Mouse (Mus musculus): ENCODE data around the gene A630023A22Rik.

The A630023A22Rik gene

DNA sequence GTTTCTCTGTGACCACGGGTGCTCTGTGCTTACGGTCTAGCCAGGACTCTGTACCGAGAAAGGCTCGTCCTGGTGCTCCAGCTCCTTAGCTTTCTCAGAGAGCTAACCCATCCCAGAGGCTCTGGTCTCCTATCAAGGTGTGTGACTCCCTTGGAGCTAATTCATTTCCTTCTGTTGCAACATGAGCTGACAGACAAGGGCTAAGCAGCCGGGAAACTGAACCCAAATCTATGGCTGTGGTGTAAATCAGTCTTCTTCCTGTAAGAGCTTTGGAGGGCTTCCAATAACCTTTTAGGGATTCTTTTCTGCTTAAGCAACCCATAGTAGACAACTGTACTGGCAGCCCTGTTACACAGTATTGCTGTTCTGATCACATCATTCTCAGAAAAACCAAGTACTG, at the start of gene A630023A22Rik:
Gene A630023A22Rik, minus strand, starts transcription at position 154 of the 400 bp plus-strand sequence.
- no peak for DNase-seq (ENCODE audit: low spot score)

DNA sequence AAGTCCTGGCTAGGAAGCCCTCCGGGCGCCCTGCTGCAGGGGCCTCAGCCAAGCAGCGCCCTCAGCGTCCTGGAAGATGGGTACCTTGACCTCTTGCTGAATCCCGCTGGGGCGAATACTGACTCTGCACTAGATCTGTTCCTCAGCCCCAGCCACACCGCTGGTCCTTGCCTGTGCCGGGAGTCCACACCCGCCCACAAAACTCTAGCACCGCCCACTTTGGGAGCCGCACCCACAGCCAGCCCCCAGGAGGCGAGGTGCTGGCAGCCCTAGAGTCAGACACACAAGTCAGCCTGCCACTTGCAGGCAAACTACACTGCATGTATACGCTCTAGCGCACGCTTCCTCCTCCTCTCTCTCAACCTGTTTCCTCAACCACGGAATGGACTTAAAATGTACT, 49.8 kb upstream of the A630023A22Rik start, which contains the start of gene Npy4r:
Gene Npy4r, minus strand, starts transcription at position 148 of the 400 bp plus-strand sequence.
- DNase-seq (ENCODE audit: low spot score) = peak; percentile 60

DNA sequence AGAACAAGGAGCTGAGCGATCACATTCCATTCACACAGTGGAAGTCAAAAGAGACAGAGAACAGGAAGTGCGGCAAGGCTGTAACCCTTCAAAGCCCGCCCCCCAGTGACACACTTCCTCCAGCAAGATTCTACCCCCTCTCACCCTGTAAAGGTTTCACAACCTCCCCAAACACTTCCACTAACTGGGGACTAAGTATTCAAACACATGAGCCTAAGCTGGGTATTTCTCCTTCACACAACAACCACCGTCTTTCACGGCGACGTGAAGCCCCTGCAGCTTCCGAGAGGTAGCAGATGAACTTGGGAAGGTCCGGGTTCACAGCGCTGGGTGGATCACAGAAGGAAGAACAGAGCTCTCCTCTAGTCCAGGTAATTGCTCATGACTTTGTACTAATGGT, 40.4 kb upstream of the A630023A22Rik start:
- DNase-seq (ENCODE audit: low spot score) = no peak

DNA sequence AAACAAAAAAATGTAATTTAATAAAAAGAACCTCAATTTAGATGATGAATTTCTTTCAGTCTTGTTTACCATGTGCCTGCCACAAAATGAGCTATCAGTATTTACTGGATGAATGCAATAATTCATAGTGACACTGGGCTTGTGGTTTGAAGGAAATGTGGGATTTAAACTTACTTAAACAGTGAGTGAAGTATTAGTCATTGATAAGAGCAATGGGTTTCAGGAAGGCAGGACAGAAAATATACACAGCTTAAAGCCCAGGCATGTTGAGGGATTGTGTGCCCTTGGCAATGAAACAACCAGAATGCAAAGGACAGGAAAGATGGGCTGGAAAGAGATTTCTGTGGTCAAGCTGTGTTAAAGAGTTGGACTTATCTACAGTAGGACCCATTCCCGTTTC, 39.8 kb upstream of the A630023A22Rik start:
- no peak for DNase-seq (ENCODE audit: low spot score)

DNA sequence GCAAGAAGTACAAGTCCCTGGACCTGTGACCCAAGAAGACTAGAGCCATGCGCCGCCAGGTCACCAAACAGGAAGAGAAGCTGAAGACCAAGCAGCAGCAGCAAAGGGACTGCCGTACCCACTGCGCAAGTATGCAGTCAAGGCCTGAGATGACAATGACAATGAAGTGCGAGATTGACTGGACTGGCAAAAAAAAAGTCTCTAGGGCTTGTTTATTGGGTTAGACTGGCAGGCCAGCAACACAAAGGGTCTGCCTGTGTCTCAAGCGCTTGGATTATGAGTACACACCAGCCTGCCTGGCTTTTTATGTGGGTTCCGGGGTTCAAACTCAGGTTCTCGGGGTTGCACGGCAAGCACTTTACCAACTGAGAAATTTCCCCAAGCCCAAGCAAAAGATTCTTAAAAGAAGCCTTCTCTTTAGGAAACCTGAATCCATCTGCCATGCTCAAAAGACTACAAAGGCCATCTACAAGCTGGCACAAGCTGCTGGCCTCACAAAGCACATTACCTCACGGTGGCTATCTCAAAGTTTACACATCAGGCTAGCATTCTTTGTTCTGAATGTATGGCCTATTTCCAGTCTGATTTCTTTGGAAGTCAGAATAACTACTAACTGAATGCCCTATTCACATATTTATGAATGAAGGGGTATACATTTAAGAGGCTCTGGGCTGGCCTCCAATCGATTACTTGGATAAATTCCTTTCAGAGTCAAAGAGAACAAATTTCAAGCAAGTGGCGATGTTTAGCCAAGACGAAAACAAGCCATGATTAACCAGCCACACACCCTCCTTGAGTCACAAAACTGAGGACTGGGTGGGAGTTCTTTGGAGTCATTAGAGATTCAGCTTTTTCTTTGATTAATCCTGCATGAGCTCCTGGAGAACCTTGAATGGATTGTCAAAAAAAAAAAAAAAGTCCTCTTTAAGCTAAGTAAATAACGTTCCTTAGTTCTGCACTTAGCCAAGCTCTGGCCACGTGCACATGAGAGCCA, 37.4 kb upstream of the A630023A22Rik start:
- DNase-seq (ENCODE audit: low spot score) = no peak

DNA sequence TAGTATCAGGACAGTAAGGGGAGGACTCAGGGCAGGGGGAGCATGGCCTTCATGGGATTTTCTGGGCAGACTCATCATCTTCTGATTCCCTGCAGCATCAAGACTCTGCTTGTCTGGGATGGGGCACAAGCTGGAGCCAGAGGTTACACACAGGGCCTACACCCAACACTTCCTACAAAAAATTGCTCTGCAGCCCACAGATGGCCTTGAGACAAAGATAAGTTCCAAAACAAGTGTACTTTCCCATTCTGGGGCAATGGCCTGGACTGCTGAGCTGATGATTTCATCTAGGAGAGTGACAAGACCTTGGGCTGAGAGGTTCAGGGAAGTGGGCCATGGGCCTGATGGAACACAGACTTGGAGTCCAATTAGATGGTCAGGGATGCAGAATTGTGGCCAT, 32.8 kb upstream of the A630023A22Rik start:
- no peak for DNase-seq (ENCODE audit: low spot score)

DNA sequence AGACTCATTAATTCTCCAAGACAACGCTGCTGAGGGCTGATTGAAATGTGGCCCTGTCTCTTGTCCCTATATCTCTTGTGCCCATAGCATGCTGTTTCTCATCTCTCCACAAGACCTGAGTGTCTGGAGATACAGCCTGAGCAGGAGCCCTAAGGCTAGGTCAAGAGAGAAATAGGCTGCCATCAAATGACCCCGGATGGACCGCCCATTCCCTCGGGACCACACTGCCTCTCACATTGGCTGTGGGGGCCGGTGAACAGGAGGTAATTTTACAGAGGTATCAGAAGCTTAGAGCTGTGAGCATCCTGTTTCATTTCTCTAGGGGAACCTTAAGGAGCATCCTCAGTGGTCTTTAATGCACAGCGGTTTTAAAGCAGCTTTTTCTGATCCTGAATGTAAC, 28.7 kb upstream of the A630023A22Rik start:
- no peak for DNase-seq (ENCODE audit: low spot score)

DNA sequence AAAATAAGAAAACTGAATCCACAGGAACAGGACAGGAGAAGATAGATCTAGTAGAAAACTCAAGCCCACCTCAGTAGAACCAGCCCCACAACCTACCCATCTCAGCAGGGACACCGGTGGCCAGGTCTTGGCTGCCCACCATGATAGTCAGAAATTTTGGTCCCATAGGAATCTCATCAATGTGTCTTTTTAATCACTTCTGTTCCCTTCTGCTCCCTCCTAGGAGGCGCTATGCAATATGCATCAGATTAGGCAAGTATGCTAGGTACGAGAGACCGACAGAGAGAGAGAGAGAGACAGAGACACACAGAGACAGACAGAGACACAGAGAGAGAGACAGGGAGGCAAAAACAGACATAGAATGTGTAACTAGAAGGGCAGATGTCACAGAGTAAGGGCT, 19.1 kb upstream of the A630023A22Rik start:
- DNase-seq (ENCODE audit: low spot score) = no peak

DNA sequence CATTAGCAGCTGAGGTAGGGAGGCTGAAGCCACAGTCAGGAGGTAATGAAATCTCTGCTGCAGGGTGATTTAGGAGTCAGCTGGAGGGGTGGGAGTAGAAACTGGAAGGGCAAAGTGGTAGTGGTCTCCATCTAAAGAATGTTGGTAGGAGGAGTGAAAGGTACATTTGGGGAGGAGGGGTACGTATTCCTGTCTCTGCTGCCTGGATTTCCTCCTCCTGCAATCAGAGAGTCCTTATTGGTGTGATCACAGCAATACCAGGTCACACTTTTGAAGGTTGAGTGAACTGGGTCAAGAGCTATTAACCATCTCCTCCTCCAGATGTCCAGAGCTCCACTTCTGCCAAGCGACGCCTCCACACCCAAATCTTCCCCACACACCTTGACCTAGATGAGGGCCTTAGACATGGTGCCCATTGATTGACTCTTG, 18.4 kb upstream of the A630023A22Rik start:
- DNase-seq (ENCODE audit: low spot score) = no peak

DNA sequence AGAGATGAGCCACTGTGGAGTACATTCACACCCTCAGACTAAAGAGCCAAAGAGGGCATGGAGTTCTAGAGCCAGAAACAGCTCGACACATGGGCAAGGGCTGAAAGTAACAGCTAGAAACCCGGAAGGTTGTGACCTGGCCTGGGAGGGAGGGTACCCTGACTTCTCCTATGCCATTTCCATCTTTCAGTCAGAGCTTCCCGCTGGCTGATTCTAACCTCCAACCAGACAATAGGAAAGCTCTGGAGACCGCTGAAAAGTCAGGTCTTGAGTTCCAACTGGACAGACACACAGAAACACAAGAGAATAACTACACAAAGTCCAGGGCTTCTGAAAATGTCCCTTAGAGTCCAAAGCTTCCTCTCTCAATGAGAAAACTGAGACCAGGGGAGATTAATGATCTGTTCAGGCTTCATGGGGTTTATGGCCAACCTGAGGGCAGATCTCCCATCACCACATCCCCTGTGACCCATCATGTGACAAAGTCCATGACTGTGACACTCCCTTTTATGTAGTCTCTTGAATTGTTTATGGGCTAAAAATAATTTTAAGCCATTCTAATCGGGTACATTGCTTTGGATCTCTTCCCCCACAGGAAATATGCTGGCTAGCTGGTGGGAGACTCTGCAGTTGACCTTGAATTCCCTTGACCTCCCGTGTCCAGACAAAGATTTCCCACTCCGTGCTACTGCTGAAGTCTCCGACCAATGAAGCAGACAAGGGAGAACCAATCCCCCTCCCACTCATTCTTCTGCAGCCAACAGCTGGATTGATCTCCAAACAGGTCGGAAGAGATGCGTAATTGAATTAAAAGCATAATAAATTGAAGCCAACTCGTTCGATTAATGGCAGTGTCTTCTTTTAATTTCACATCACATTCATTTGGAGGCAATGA, 17.7 kb upstream of the A630023A22Rik start:
- DNase-seq (ENCODE audit: low spot score) = no peak

DNA sequence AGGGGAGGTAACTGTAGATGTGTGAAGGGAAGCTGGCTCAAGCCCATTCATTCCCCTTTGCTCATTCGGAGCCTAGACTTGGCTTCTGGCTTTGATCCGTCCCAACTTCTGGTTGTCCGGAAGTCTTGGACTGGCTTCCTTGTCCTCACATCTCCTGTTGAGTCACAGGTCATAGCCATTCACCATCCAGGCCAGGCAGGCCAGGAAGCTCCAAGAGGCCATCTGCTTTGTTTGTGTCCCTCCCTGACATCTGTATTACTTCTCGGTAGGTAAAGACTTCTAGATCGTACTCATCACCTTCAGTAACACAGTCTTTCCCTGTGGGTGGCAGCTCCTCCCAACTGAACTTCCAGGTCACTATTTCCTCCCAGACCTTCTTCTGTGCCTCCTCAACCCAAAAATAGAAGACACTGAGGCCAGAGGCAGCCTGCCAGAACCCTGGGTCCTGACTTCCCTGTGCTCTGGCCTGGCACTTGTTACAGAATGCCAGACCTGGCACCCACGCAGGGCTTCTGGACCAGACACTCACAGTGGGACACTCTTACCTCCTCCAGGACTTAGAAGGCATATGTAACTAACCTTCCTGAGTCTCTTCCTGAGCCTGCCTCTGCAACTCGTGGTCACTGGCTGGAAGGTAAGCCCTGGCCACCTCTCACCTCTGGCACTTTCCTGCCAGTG, 16.6 kb upstream of the A630023A22Rik start:
- no peak for DNase-seq (ENCODE audit: low spot score)

DNA sequence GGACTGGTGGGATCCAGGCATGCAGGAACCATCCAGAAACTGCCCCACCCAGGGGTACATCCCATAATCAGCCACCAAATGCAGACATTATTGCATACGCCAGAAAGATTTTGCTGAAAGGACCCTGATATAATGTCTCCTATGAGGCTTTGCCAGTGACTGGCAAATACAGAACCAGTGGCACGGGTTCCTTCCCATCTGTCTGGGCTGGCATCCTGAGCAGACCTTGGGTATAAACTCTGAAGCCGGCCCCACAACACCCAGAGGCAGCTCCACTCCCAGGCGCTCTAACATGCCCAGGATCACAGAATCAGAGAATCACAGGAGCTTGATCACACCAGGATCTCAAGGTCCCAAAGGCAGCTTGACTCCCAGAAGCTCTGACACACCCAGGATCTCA, 11.8 kb upstream of the A630023A22Rik start:
- no peak for DNase-seq (ENCODE audit: low spot score)

DNA sequence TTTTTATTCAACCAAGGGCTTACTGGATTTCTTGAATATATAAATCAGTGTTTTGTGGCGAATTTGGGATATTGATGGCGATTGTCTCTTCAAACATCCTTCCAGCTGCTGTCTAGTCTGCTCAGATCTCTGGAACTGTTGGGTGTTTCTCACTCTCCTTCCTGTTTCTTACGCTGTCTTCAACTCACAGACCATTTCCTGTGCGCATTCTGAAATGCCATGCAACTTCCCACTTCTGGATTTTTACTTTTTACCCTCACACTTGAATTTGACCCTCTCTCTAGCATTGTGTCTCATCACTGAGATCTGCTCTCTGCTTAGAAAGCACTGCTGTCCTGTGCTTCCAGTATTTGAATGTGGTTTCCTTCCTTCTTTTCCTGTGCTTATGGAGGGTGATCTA, 5.0 kb upstream of the A630023A22Rik start:
- no peak for DNase-seq (ENCODE audit: low spot score)

DNA sequence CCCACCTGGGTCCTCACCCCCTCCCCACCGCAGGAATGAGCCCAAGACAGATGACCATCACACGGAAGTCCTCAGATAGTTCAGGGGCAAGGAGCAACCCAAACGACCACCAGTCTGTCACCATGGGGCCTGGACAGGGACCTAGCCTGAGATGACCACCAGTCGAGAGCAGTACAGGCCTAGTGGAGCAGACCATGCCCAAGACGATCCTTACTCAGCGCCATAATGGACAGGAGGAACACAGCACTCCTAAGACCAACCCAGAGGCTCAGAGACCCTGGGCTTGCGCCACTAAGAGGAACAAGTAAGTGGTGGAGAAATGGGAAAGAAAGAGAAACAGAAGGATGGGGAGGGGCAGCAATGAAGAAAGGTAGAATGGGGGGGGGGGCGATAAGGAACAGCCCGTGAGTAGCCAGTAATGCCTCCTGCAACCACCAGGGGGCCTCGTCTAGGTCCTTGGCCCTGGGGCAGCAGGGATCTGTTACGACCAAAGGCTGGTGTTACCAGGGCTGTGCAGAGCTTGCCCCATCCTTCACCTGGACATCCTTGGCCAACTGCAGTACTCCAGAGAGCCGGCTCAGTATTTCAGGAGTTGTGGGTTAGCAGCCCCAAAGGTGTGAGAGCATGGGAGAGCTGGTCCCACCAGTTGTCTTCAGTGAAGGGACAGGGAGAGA, 4.0 kb upstream of the A630023A22Rik start:
- DNase-seq (ENCODE audit: low spot score) = no peak

DNA sequence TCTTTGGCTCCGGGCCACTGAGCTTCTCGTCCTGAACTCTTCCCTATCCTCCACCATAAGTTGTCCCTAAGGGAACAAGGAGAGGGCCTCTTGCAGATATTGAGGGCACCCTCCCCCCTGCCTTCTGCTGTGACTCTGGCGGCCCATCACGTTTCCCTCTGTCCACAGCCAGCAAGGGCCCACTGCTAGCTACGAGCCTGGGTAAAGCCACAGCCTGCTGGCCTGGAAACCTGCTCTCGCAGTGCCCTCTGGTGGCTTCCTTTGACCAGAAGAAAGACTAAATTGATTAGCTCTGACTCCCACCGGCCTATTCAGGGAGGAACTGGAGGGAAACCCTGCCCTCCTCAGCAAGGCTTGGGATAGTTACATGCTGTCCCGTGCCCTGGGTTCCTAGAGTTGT, 2.3 kb upstream of the A630023A22Rik start:
- peak; percentile 74 for DNase-seq (ENCODE audit: low spot score)

DNA sequence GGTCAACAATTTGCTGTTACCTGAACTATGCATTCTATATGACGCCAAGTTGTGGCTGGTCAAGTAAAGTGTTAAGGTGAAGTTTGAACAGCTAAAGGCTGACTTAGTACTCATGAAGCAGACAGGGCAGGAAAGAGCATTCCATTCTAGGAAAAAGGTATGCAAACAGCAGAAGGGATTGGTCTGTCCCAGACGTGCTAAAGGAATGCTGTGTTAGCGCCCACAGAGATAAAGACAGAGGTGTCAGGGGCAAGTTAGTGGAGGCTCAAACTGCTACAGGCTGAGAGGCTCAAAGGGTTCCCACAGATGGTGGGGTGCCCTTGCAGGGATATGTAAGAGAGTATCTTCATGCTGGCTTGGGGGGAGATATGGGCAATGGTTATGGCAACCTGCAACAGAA, 1.3 kb upstream of the A630023A22Rik start:
- no peak for DNase-seq (ENCODE audit: low spot score)

DNA sequence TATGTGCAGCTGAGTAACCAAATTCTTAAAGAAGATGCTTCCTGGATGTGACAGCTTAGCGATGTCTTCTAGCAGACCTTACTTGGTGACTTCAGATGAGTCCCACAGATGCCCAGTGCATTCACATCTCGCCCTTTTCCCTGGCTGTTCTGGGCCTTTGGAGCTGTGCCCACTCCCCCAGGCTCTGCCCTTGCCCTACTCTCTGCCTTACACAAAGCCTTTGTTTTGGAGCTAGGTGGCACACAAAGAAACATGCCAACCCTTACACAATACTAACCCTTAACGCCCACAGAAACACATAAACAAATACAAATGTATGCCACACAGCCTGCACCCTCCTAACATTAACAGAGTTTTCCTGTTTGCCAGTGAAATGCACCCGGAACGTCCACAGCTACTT, 6.4 kb downstream of the A630023A22Rik start:
- no peak for DNase-seq (ENCODE audit: low spot score)

DNA sequence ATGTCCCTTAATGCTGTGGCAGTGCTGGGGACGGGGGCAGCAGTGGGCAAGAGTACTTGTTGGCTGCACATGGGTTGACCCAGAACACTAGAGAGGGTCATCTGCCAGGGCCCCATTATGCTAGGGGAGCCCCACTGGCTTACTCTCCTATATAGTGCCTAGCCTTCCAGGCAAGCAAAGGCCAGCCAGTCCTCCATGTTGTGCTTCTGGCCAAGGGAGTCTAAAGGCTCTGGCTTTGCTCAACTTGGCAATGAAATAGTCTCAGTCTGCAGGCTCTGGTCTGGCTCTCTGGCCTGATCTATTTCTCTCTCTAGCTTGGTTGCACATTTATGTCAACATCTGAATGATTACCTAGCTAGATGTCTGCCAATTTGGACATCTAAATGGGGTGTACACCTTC, 9.7 kb downstream of the A630023A22Rik start:
- no peak for DNase-seq (ENCODE audit: low spot score)

DNA sequence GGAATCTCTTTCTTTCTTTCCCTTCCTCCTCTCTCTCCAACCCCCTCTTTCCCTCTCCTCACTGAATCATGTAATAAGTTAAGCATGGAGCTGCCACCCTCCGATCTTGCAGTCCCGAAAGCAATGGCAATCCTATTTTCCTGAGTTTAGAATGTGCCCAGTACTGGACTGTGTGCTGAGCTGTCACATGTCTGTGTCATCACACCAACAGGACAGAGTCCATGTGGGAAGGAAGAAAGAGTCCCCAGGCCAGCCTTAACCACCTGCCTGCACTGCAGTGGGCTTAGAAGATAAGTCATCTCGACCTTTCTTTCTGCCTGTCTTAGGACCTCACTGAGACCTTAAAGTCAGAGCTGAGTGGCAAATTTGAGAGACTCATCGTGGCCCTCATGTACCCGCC, 11.1 kb downstream of the A630023A22Rik start:
- no peak for DNase-seq (ENCODE audit: low spot score)

DNA sequence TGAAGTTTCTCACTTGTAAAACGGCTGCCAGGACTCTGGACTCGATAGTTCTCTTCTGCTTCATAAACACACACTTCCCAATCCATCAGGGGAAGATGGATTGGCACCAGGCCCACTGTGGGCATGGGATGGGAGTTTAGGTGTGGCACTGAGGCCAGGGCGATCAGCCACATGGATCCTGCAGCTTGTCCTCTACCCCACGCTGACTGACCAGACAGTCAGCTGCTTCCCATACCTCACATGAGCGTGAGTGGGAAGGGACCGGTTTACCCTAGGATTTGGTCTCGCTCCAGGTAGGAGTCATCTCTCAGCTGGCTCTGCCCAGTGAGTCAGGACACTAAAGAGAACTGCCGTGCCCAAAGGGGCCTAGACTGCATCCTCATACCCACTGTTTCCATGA, 12.8 kb downstream of the A630023A22Rik start:
- no peak for DNase-seq (ENCODE audit: low spot score)

DNA sequence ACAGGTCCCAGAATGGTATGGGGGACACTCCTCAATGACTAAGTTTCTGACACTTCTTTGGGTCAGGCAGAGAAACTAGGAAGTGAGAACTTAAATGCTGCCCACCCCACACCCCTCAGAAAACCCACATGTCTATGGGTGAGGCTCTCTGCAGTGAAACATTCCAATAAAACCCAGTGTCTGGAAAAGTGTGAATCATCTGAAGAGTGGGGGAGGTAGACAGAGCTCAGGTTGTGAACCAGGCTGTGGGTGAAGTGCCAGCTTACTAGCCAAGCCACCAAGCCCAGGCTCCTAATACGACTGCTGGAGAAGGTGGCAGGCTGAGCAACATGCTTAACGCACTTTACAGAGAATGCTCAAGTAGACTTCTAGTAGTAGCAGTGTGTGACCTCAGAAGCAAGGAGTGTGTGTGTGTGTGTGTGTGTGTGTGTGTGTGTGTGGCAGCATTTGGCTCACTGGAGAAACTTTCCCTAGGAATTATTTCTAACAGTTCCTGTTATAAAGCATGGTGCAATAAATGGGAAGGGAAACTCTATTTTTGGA, 14.6 kb downstream of the A630023A22Rik start:
- DNase-seq (ENCODE audit: low spot score) = no peak
